ENCODE assay signal across 8 mouse cellular contexts in the genomic region with DNA sequence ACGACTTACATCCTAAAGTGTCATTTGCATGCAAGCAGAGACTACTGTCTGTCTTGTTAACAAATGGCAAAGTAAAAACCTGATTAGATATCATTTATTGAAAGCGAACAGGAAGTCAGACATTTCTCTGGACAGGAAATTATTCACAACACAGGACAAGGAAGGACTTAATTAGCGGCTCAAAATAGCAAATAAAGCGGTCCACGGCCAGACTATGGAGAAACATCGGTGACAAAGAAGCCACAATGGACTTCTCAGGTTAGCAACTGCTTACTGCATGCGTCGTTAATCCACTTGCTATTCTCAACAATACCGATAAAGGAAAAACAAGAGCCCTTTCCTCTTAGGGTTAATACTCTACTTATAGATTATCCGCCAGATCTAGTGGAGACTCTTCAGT. TPM values are rescaled to one million over a fixed set of nuclear protein-coding genes. Genes with fewer than 3 reads are reported as not detected.
A peak's percentile ranks its signal among the peaks of the same experiment; 100 is the strongest.
DNase-seq lines count a peak whose midpoint lies in the region; ATAC-seq and TF ChIP-seq lines count a peak whose summit lies in the region.

No protein-coding gene starts in this region.

- H3K36me3 ChIP-seq in heart, embryonic 10.5 days = peaks cover 35% of the 10 kb centered on the region
- H3K36me3 ChIP-seq in C2C12 (ENCODE audit: control insufficient read depth, insufficient read depth) = peaks cover 29% of the 10 kb centered on the region
- H3K36me3 ChIP-seq in forebrain, embryonic 13.5 days (ENCODE audit: poor library complexity, severe bottlenecking) = peaks cover 38% of the 10 kb centered on the region
- H3K36me3 ChIP-seq in liver, embryonic 14.5 days (replicated peaks; ENCODE audit: control insufficient read depth, insufficient read depth, low read depth) = peaks cover 22% of the 10 kb centered on the region

- peak overlapping the region; percentile 89 for H3K4me3 ChIP-seq in heart, embryonic 10.5 days
- peak overlapping the region; percentile 91 for H3K4me3 ChIP-seq in C2C12 (ENCODE audit: insufficient read depth, poor library complexity, severe bottlenecking)
- peak overlapping the region; percentile 92 for H3K4me3 ChIP-seq in forebrain, embryonic 13.5 days
- peak overlapping the region; percentile 96 to 98 for H3K4me3 ChIP-seq in liver, embryonic 14.5 days (ENCODE audit: insufficient read depth in 1 of 2, low read depth in 2 of 2, low read length in 2 of 2)

- WGBS in heart, embryonic 10.5 days = 6% methylated on average over 10 of the region's 10 CpGs
- WGBS in forebrain, embryonic 13.5 days = 7% methylated on average over 10 of the region's 10 CpGs
- WGBS in liver, embryonic 14.5 days (ENCODE audit: insufficient replicate concordance) = 2% methylated on average over 10 of the region's 10 CpGs

- peak overlapping the region; percentile 88 for H3K4me2 ChIP-seq in forebrain, embryonic 13.5 days
- H3K4me2 ChIP-seq in liver, embryonic 14.5 days (ENCODE audit: low read depth) = peak overlapping the region; percentile 95

- no peak for DNase-seq in heart, embryonic 10.5 days (ENCODE audit: low spot score)
- DNase-seq in heart, adult 11 months = no peak
- DNase-seq in liver, embryonic 14.5 days (ENCODE audit: low read depth in 3 of 3, low spot score in 3 of 3) = peak in 1 of 3 experiments; percentile 11
- no peak for DNase-seq in adrenal gland, postnatal 4 days (ENCODE audit: low spot score in 2 of 2)
- no peak for DNase-seq in left cerebral cortex, postnatal 14 days (ENCODE audit: low spot score in 2 of 2)
- DNase-seq in gastrocnemius, postnatal 14 days = no peak

- peak overlapping the region; percentile 95 for H3K27ac ChIP-seq in heart, embryonic 10.5 days
- H3K27ac ChIP-seq in forebrain, embryonic 13.5 days = peak overlapping the region; percentile 93; the same call in 1 of the 2 replicates
- H3K27ac ChIP-seq in liver, embryonic 14.5 days = peak overlapping the region; percentile 93

- no peak for ATAC-seq in forebrain, embryonic 13.5 days
- ATAC-seq in liver, embryonic 14.5 days (ENCODE audit: insufficient read depth) = no peak

- TF ChIP-seq EP300 in liver, embryonic 14.5 days (IDR thresholded peaks at IDR 0.05; ENCODE audit: low read depth) = no peak

- H3K4me1 ChIP-seq in heart, embryonic 10.5 days = peaks cover 16% of the 10 kb centered on the region
- H3K4me1 ChIP-seq in forebrain, embryonic 13.5 days = peaks cover 19% of the 10 kb centered on the region
- peaks cover 16 to 17% of the 10 kb centered on the region in 2 experiments for H3K4me1 ChIP-seq in liver, embryonic 14.5 days (replicated peaks; ENCODE audit: control insufficient read depth in 2 of 2, insufficient read depth in 2 of 2, low read length in 1 of 2)

- peak overlapping the region; percentile 92 for H3K9ac ChIP-seq in forebrain, embryonic 13.5 days
- peak overlapping the region; percentile 99 for H3K9ac ChIP-seq in liver, embryonic 14.5 days (replicated peaks)

- no peak for TF ChIP-seq CTCF in C2C12 (IDR thresholded peaks at IDR 0.05; ENCODE audit: control insufficient read depth, insufficient read depth, insufficient read length)
- no peak for TF ChIP-seq CTCF in liver, embryonic 14.5 days (IDR thresholded peaks at IDR 0.05; ENCODE audit: low read depth)

- no peaks in the 10 kb centered on the region for H3K9me3 ChIP-seq in heart, embryonic 10.5 days
- H3K9me3 ChIP-seq in forebrain, embryonic 13.5 days (replicated peaks) = no peaks in the 10 kb centered on the region
- no peaks in the 10 kb centered on the region for H3K9me3 ChIP-seq in liver, embryonic 14.5 days (ENCODE audit: control insufficient read depth, low read length)

- peak overlapping the region; percentile 93 for H3ac ChIP-seq in C2C12 (ENCODE audit: control insufficient read depth, insufficient read length, low read depth)

- H3K79me3 ChIP-seq in C2C12 (ENCODE audit: low read depth) = peaks cover 25% of the 10 kb centered on the region

- H3K27me3 ChIP-seq in heart, embryonic 10.5 days (ENCODE audit: insufficient read depth, poor library complexity, severe bottlenecking) = no peaks in the 10 kb centered on the region
- no peaks in the 10 kb centered on the region for H3K27me3 ChIP-seq in C2C12 (ENCODE audit: control insufficient read depth, insufficient read depth, insufficient read length)
- no peaks in the 10 kb centered on the region for H3K27me3 ChIP-seq in forebrain, embryonic 13.5 days
- H3K27me3 ChIP-seq in liver, embryonic 14.5 days (ENCODE audit: control insufficient read depth, insufficient read depth, low read length) = no peaks in the 10 kb centered on the region

- H3K79me2 ChIP-seq in C2C12 (ENCODE audit: control insufficient read depth, insufficient read depth) = peaks cover 42% of the 10 kb centered on the region

- intact Hi-C loops in left cerebral cortex, postnatal 14 days (cut with DNase I) = loop anchor here (1.0 kb wide), 1 partner anchor 44 kb away; the partner anchor contains the start of gene Dhodh
- intact Hi-C loops in gastrocnemius, postnatal 14 days (cut with DNase I; ENCODE audit: low total_unique reads) = no loop called here

TF ChIP-seq in C2C12, 6 proteins besides CTCF, POLR2A, EP300 and RAD21:
- no peak for TF ChIP-seq CEBPB (IDR thresholded peaks at IDR 0.05; ENCODE audit: low read depth)
- no peak for TF ChIP-seq USF1 (IDR thresholded peaks at IDR 0.05; ENCODE audit: low read depth)
- no peak for TF ChIP-seq MYOD1 (IDR thresholded peaks at IDR 0.05; ENCODE audit: control insufficient read depth, insufficient read length, low read depth)
- TF ChIP-seq MAX (IDR thresholded peaks at IDR 0.05) = no peak
- no peak for TF ChIP-seq MYOG (IDR thresholded peaks at IDR 0.05; ENCODE audit: control insufficient read depth, extremely low read depth, insufficient read length)

RNA-seq across cellular contexts. Expression of gene Dhx38, which starts 0.9 kb away (rescaled TPM):
- 24.7 and 26.1 TPM in 2 replicates for polyA plus RNA-seq in heart, embryonic 10.5 days (2016; fragmentation: Nextera tagmentation; extraction: Ambion mirVana)
- polyA plus RNA-seq in C2C12 (2012; fragmentation: generic; extraction: Trizol) = 30.5 TPM
- polyA plus RNA-seq in forebrain, embryonic 13.5 days (2015; fragmentation: Nextera tagmentation; extraction: Ambion mirVana) = 23.3 and 26.0 TPM in 2 replicates
- polyA plus RNA-seq in liver, embryonic 14.5 days (2012; rRNA removed) = 7.9 and 8.6 TPM in 2 replicates
- polyA plus RNA-seq in liver, embryonic 14.5 days (2014; fragmentation: Nextera tagmentation; extraction: Ambion mirVana) = 8.2 TPM in 2 replicates
- total RNA-seq in adrenal gland, postnatal 4 days (2021) = 10 to 100 TPM; 32.9 to 35.9 TPM
- 10 to 100 TPM; 22.8 to 24.4 TPM for total RNA-seq in left cerebral cortex, postnatal 14 days (2021)
- 10 to 100 TPM; 10.1 to 10.3 TPM for total RNA-seq in gastrocnemius, postnatal 14 days (2021)

RNA-seq across cellular contexts. Expression of gene Txnl4b, which starts 0.9 kb away (rescaled TPM):
- 18.5 and 20.0 TPM in 2 replicates for polyA plus RNA-seq in heart, embryonic 10.5 days (2016; fragmentation: Nextera tagmentation; extraction: Ambion mirVana)
- polyA plus RNA-seq in C2C12 (2012; fragmentation: generic; extraction: Trizol) = 7.5 TPM
- 28.1 and 29.8 TPM in 2 replicates for polyA plus RNA-seq in forebrain, embryonic 13.5 days (2015; fragmentation: Nextera tagmentation; extraction: Ambion mirVana)
- polyA plus RNA-seq in liver, embryonic 14.5 days (2012; rRNA removed) = 2.2 TPM in 2 replicates
- 10.0 and 12.8 TPM in 2 replicates for polyA plus RNA-seq in liver, embryonic 14.5 days (2014; fragmentation: Nextera tagmentation; extraction: Ambion mirVana)
- 10 to 100 TPM; 13.3 to 13.8 TPM for total RNA-seq in adrenal gland, postnatal 4 days (2021)
- total RNA-seq in left cerebral cortex, postnatal 14 days (2021) = 10 to 100 TPM; 12.2 to 13.3 TPM
- total RNA-seq in gastrocnemius, postnatal 14 days (2021) = 1 to 10 TPM; 6.2 to 6.4 TPM

RNA-seq across cellular contexts. Expression of gene Hp, which starts 14.2 kb away (rescaled TPM):
- 0.44 and 0.99 TPM in 2 replicates for polyA plus RNA-seq in heart, embryonic 10.5 days (2016; fragmentation: Nextera tagmentation; extraction: Ambion mirVana)
- not detected for polyA plus RNA-seq in C2C12 (2012; fragmentation: generic; extraction: Trizol)
- polyA plus RNA-seq in forebrain, embryonic 13.5 days (2015; fragmentation: Nextera tagmentation; extraction: Ambion mirVana) = 0.53 TPM in 1 of 2 replicates, not detected in the other
- polyA plus RNA-seq in liver, embryonic 14.5 days (2012; rRNA removed) = 21.8 and 31.9 TPM in 2 replicates
- polyA plus RNA-seq in liver, embryonic 14.5 days (2014; fragmentation: Nextera tagmentation; extraction: Ambion mirVana) = 27.8 and 50.8 TPM in 2 replicates
- total RNA-seq in adrenal gland, postnatal 4 days (2021) = 100 to 1,000 TPM in 1 of 2 experiments, 10 to 100 TPM in 1; 21.3 to 285 TPM
- not detected for total RNA-seq in left cerebral cortex, postnatal 14 days (2021)
- 1 to 10 TPM; 2.1 to 4.7 TPM for total RNA-seq in gastrocnemius, postnatal 14 days (2021)

RNA-seq across cellular contexts. Expression of gene Dhodh, which starts 43.7 kb away (rescaled TPM):
- 49.0 and 57.1 TPM in 2 replicates for polyA plus RNA-seq in heart, embryonic 10.5 days (2016; fragmentation: Nextera tagmentation; extraction: Ambion mirVana)
- 21.9 TPM for polyA plus RNA-seq in C2C12 (2012; fragmentation: generic; extraction: Trizol)
- 33.7 and 37.7 TPM in 2 replicates for polyA plus RNA-seq in forebrain, embryonic 13.5 days (2015; fragmentation: Nextera tagmentation; extraction: Ambion mirVana)
- 12.5 and 14.8 TPM in 2 replicates for polyA plus RNA-seq in liver, embryonic 14.5 days (2012; rRNA removed)
- polyA plus RNA-seq in liver, embryonic 14.5 days (2014; fragmentation: Nextera tagmentation; extraction: Ambion mirVana) = 15.3 and 19.0 TPM in 2 replicates
- total RNA-seq in adrenal gland, postnatal 4 days (2021) = 10 to 100 TPM; 27.2 to 32.1 TPM
- 10 to 100 TPM; 20.4 to 20.8 TPM for total RNA-seq in left cerebral cortex, postnatal 14 days (2021)
- 10 to 100 TPM; 10.8 to 11.2 TPM for total RNA-seq in gastrocnemius, postnatal 14 days (2021)

RNA-seq across cellular contexts. Expression of gene Pkd1l3, which starts 49.6 kb away (rescaled TPM):
- polyA plus RNA-seq in heart, embryonic 10.5 days (2016; fragmentation: Nextera tagmentation; extraction: Ambion mirVana) = 0.25 and 0.26 TPM in 2 replicates
- not detected for polyA plus RNA-seq in C2C12 (2012; fragmentation: generic; extraction: Trizol)
- 0.09 and 0.12 TPM in 2 replicates for polyA plus RNA-seq in forebrain, embryonic 13.5 days (2015; fragmentation: Nextera tagmentation; extraction: Ambion mirVana)
- 0.76 and 0.88 TPM in 2 replicates for polyA plus RNA-seq in liver, embryonic 14.5 days (2012; rRNA removed)
- polyA plus RNA-seq in liver, embryonic 14.5 days (2014; fragmentation: Nextera tagmentation; extraction: Ambion mirVana) = 0.37 and 0.71 TPM in 2 replicates
- under 1 TPM in 1 of 2 experiments, not detected in 1; 0.08 TPM for total RNA-seq in adrenal gland, postnatal 4 days (2021)
- 1 to 10 TPM in 1 of 2 experiments, under 1 TPM in 1; 0.47 to 1.4 TPM for total RNA-seq in left cerebral cortex, postnatal 14 days (2021)
- total RNA-seq in gastrocnemius, postnatal 14 days (2021) = under 1 TPM in 1 of 2 experiments, not detected in 1; 0.31 TPM

Comparison
In these comparisons a context has a peak if more than half of its experiments do, and no peak if none do; other contexts are left out.
1. RNA of gene Hp, which starts 14.2 kb away (polyA plus RNA-seq): 21.8 to 50.8 TPM in liver, embryonic 14.5 days; 0.44 to 0.99 TPM in heart, embryonic 10.5 days, 0.53 TPM in forebrain, embryonic 13.5 days and not detected in C2C12 (single experiment); every median in the first group is over 10 times any median in the second.
2. Peak in every context shown above with its lines, with median percentiles within 50 percentile points of each other: H3K27ac ChIP-seq and H3K4me3 ChIP-seq.